Mouse (Mus musculus) heart, adult 2 months (tissue): ENCODE measurements at regions not wholly inside any gene's neighbourhood (a gene's known extent, or its start where the extent isn't known, plus 50 kb on each side); places are given as distances from the start of the nearest gene placed in this dataset.

ENCODE experiments used
- CTCF ChIP-seq: fragments of 200-600 bp; IDR thresholded peaks from 2 replicates; pipeline ENCODE4 v1.8.1; 2022; ENCODE audit warnings: antibody characterized with exemption, mild to moderate bottlenecking, moderate library complexity
- EP300 ChIP-seq: fragments of 200-500 bp; IDR thresholded peaks from 2 replicates; pipeline ENCODE4 v1.6.1; 2011; ENCODE audit warnings: low read depth, low read length, control low read depth; ENCODE audit not compliant: insufficient read depth
- POLR2A ChIP-seq: fragments of 200-500 bp; IDR thresholded peaks from 2 replicates; pipeline ENCODE4 v1.6.1; 2011; ENCODE audit warnings: mild to moderate bottlenecking, low read depth, low read length, control low read depth; ENCODE audit not compliant: insufficient read depth

- TF ChIP-seq POLR2A (no peak), CTCF (no peak), EP300 (no peak)
These were observed 158.4 kb upstream of the Stt3b start for GRCm38 (mm10) chr9:115468641-115469040.
